Mouse (Mus musculus): ENCODE results near the gene Pou2f3.

GRCm38 (mm10) chr9:43241970-43242369, 31.8 kb upstream of the Pou2f3 start:
- no peak for TF ChIP-seq POLR2A (IDR thresholded peaks at IDR 0.05; ENCODE audit: insufficient read depth, low read depth, low read length)
- TF ChIP-seq EP300 (IDR thresholded peaks at IDR 0.05; ENCODE audit: insufficient read depth, low read depth, low read length), result no peak

All from heart, adult 2 months (tissue).